Mouse (Mus musculus) ES-Bruce4 (cell line): ENCODE results near the gene C4bp.
"Not testable (repeated sequence)": the region's sequence is repeated elsewhere in the genome, so short reads cannot be mapped to it uniquely, and the experiment has no call there.

ENCODE experiments used
- CTCF ChIP-seq: IDR thresholded peaks from one replicate; pipeline ENCODE4 v1.8.1; 2011; ENCODE audit warnings: low read depth, low read length
- EP300 ChIP-seq: IDR thresholded peaks from 2 replicates; pipeline ENCODE4 v1.6.1; 2011; ENCODE audit warnings: low read depth, low read length; ENCODE audit not compliant: insufficient read depth
- POLR2A ChIP-seq: IDR thresholded peaks from one replicate; pipeline ENCODE4 v1.8.1; 2011; ENCODE audit warnings: low read length; ENCODE audit not compliant: insufficient read depth

DNA sequence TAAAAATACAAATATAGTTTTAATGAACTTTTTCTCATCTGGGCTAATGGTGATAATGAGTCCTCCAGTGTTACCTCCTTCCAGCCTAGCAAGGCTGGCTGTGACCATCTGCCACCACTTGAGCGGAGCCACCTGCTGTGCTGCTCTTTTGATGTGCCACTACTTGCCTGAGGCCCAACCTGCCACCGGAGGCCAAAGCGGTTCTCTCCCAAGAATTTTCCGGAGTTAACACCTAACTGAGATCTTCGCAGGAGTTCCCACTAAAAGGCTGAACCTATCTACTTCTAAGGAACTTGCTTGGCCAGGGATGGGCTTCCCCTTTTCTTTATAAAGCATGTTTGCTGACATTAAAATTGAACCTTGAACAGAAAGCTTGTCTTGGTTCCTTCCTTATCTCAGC, 1.8 kb downstream of the C4bp start:
- TF ChIP-seq POLR2A, CTCF, EP300: not testable (repeated sequence)
